Mouse (Mus musculus): ENCODE results near the gene Fgfr2.

DNA sequence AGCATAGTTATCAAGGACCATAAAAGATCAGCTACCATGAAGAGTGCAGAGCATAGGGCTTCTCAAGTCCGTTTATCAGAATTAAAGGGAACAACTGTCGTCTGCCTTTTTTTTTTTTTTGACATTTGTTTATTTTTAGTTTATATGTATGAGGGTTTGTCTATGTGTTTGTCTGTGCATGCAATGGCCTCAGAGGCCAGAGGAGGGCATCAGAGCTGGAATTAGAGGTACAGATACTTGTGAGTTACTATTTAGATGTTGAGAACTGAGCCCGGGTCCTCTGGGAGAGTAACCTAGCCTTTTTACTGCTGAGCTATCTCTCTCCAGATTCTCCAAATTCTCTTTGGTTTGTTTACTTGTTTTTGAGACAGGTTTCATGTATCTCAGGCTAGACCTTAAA lies 219.4 kb downstream of the Fgfr2 start:
- TF ChIP-seq CTCF (IDR thresholded peaks at IDR 0.05; ENCODE audit: borderline replicate concordance, extremely low read depth, insufficient read depth, insufficient read length) (no peak), POLR2A (IDR thresholded peaks at IDR 0.05; ENCODE audit: borderline replicate concordance, extremely low read depth, insufficient read depth, insufficient read length, poor library complexity, severe bottlenecking) (no peak)

All from brain, embryonic 14.5 days (tissue).